In the genomic region with DNA sequence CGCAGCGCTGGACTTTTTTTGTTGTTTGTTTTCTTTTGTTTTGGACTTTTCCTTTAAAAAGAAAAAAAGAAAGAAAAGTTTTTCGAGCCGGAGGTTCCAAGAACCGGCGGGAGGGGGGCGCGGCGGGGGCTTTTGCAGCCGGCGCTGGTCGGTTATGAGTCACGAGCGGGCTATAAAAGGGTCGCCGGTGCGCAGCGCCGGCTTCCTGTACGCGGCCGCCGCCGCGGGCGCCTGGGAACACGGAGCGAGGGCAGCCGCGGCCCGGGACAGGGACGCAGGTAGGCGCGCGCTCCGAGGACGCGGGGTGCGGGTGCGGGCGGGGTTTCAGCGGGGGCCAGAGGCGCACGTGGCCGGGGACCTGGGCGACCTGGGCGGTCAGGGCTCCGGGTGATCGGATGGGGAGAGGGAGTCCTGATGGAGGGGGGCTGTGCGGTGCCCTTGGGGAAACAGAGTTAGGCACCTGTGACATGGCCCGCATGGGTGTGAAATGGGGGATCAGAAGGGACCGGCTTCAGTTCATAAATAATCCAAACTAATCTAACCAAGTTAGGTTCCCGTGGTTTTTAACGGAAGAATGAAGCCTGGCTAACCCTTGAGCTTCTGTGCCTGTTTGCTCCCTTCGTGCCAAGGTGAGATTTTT, we compare ENCODE assay signal across 8 mouse cellular contexts. TPM values are rescaled to one million over a fixed set of nuclear protein-coding genes. Genes with fewer than 3 reads are reported as not detected.
DNase-seq lines count a peak whose midpoint lies in the region; ATAC-seq and TF ChIP-seq lines count a peak whose summit lies in the region.

No protein-coding gene starts in this region.

- TF ChIP-seq POLR2A in small intestine, adult 2 months (IDR thresholded peaks at IDR 0.05; ENCODE audit: low read depth, low read length), result no peak

- no peak for TF ChIP-seq CTCF in kidney, postnatal 0 days (IDR thresholded peaks at IDR 0.05; ENCODE audit: low read depth)
- no peak for TF ChIP-seq CTCF in small intestine, adult 2 months (IDR thresholded peaks at IDR 0.05; ENCODE audit: extremely low read depth, insufficient read length, insufficient replicate concordance, low read depth, low read length)

- peak overlapping the region; percentile 14 for H3K4me3 ChIP-seq in erythroblast, embryonic 14.5 days (replicated peaks)
- peak overlapping the region; percentile 77 for H3K4me3 ChIP-seq in embryonic facial prominence, embryonic 10.5 days
- H3K4me3 ChIP-seq in heart, embryonic 14.5 days (ENCODE audit: control insufficient read depth in 1 of 2, insufficient read depth in 1 of 2, low read depth in 1 of 2, low read length in 2 of 2), result peak overlapping the region; percentile 65 to 74
- H3K4me3 ChIP-seq in kidney, postnatal 0 days (replicated peaks; ENCODE audit: low read depth, low read length), result peak overlapping the region; percentile 57
- H3K4me3 ChIP-seq in macrophage (ENCODE audit: inconsistent target), result peak overlapping the region; percentile 31
- H3K4me3 ChIP-seq in small intestine, adult 2 months (ENCODE audit: low read depth, low read length), result peak overlapping the region; percentile 68

- no peak for ATAC-seq in erythroblast, adult 5-6 weeks (replicated peaks; ENCODE audit: low FRiP score, poor library complexity, severe bottlenecking)
- peak; percentile 55; the same call in 1 of the 2 replicates for ATAC-seq in heart, embryonic 14.5 days (ENCODE audit: insufficient number of reproducible peaks, insufficient read depth, low FRiP score, low read depth)
- peak; percentile 90 for ATAC-seq in kidney, postnatal 0 days (replicated peaks; ENCODE audit: low FRiP score, low read depth)
- ATAC-seq in monocyte, adult 5-6 weeks (replicated peaks; ENCODE audit: insufficient number of reproducible peaks, low FRiP score, low TSS enrichment, poor library complexity, severe bottlenecking), result no peak

- H3K36me3 ChIP-seq in erythroblast, embryonic 14.5 days (ENCODE audit: control insufficient read depth), result no peaks in the 10 kb centered on the region
- no peaks in the 10 kb centered on the region for H3K36me3 ChIP-seq in embryonic facial prominence, embryonic 10.5 days (replicated peaks)
- no peaks in the 10 kb centered on the region for H3K36me3 ChIP-seq in heart, embryonic 14.5 days (ENCODE audit: control insufficient read depth, insufficient read depth, low read length)
- no peaks in the 10 kb centered on the region for H3K36me3 ChIP-seq in kidney, postnatal 0 days (ENCODE audit: insufficient read depth, low read length)
- H3K36me3 ChIP-seq in macrophage (ENCODE audit: inconsistent target), result no peaks in the 10 kb centered on the region
- no peaks in the 10 kb centered on the region for H3K36me3 ChIP-seq in small intestine, adult 2 months (ENCODE audit: control insufficient read depth, insufficient read depth, low read length)

- H3K79me2 ChIP-seq in macrophage (ENCODE audit: inconsistent target), result no peaks in the 10 kb centered on the region

- H3K9ac ChIP-seq in heart, embryonic 14.5 days (ENCODE audit: low read length), result peak overlapping the region; percentile 77
- H3K9ac ChIP-seq in kidney, postnatal 0 days (ENCODE audit: low read depth, low read length), result peak overlapping the region; percentile 63

- DNase-seq in embryonic facial prominence, embryonic 10.5 days (ENCODE audit: low spot score), result peak; percentile 70
- peak; percentile 55 for DNase-seq in kidney, postnatal 0 days (ENCODE audit: low spot score)

- H3K27me3 ChIP-seq in erythroblast, embryonic 14.5 days (ENCODE audit: control insufficient read depth), result peaks cover 35% of the 10 kb centered on the region
- H3K27me3 ChIP-seq in embryonic facial prominence, embryonic 10.5 days (replicated peaks; ENCODE audit: low read depth, poor library complexity, severe bottlenecking), result peaks cover 34% of the 10 kb centered on the region
- peaks cover 9% of the 10 kb centered on the region for H3K27me3 ChIP-seq in heart, embryonic 14.5 days (ENCODE audit: control insufficient read depth, insufficient read depth, low read length)
- H3K27me3 ChIP-seq in kidney, postnatal 0 days (ENCODE audit: insufficient read depth, low read length), result no peaks in the 10 kb centered on the region
- peaks cover 13% of the 10 kb centered on the region for H3K27me3 ChIP-seq in small intestine, adult 2 months (ENCODE audit: control insufficient read depth, insufficient read depth, low read length)

- no peaks in the 10 kb centered on the region for H3K9me3 ChIP-seq in erythroblast, embryonic 14.5 days (ENCODE audit: control insufficient read depth, low read length)
- H3K9me3 ChIP-seq in embryonic facial prominence, embryonic 10.5 days, result no peaks in the 10 kb centered on the region
- no peaks in the 10 kb centered on the region for H3K9me3 ChIP-seq in heart, embryonic 14.5 days (ENCODE audit: control insufficient read depth, low read length)
- H3K9me3 ChIP-seq in kidney, postnatal 0 days (replicated peaks; ENCODE audit: low read length), result no peaks in the 10 kb centered on the region

- WGBS in embryonic facial prominence, embryonic 10.5 days, result 1% methylated on average over 55 of the region's 55 CpGs
- 1% methylated on average over 54 of the region's 55 CpGs for WGBS in heart, embryonic 14.5 days
- under 1% methylated on average over 54 of the region's 55 CpGs for WGBS in kidney, postnatal 0 days
- WGBS in macrophage (ENCODE audit: missing documents), result 2% methylated on average over 53 of the region's 55 CpGs
- under 1% methylated on average over 55 of the region's 55 CpGs for WGBS in small intestine, adult 2 months

- no peaks in the 10 kb centered on the region for H3K4me1 ChIP-seq in erythroblast, embryonic 14.5 days (ENCODE audit: control insufficient read depth)
- peaks cover 9% of the 10 kb centered on the region; the same call in 1 of the 2 replicates for H3K4me1 ChIP-seq in embryonic facial prominence, embryonic 10.5 days
- H3K4me1 ChIP-seq in heart, embryonic 14.5 days (ENCODE audit: control insufficient read depth in 2 of 2, insufficient read depth in 2 of 2, low read length in 2 of 2), result 0 out of 4 replicates have a peak, but pooled peaks cover 0 to 2% of the 10 kb centered on the region in 2 experiments
- H3K4me1 ChIP-seq in kidney, postnatal 0 days (replicated peaks; ENCODE audit: insufficient read depth, low read length), result no peaks in the 10 kb centered on the region
- peaks cover 3% of the 10 kb centered on the region; the same call in 1 of the 2 replicates for H3K4me1 ChIP-seq in small intestine, adult 2 months (ENCODE audit: control insufficient read depth, insufficient read depth, insufficient read length, low read length)

- peak overlapping the region; percentile 81 for H3K27ac ChIP-seq in embryonic facial prominence, embryonic 10.5 days (replicated peaks)
- H3K27ac ChIP-seq in heart, embryonic 14.5 days (replicated peaks in 1 of 2; ENCODE audit: control insufficient read depth in 1 of 2, insufficient read depth in 1 of 2, low read depth in 2 of 2, low read length in 2 of 2), result no peak overlapping the region
- no peak overlapping the region for H3K27ac ChIP-seq in kidney, postnatal 0 days
- no peak overlapping the region for H3K27ac ChIP-seq in macrophage
- H3K27ac ChIP-seq in small intestine, adult 2 months (ENCODE audit: insufficient read depth, low read depth, low read length), result no peak overlapping the region

- H3K4me2 ChIP-seq in heart, embryonic 14.5 days (ENCODE audit: low read length), result peak overlapping the region; percentile 98
- peak overlapping the region; percentile 98 for H3K4me2 ChIP-seq in kidney, postnatal 0 days (ENCODE audit: low read length)

RNA-seq across cellular contexts. Expression of a gene that starts 32.3 kb away (rescaled TPM):
- polyA plus RNA-seq in erythroblast, embryonic 14.5 days (2012), result 8.5 and 14.3 TPM in 2 replicates
- total RNA-seq in erythroblast, adult 5-6 weeks (2015; ENCODE audit: low replicate concordance), result 9.0 and 11.5 TPM in 2 replicates
- 7.4 and 8.5 TPM in 2 replicates for total RNA-seq in erythroblast, adult 5-6 weeks (2017; ENCODE audit: low replicate concordance)
- 55.0 and 57.9 TPM in 2 replicates for polyA plus RNA-seq in embryonic facial prominence, embryonic 10.5 days (2016; fragmentation: Nextera tagmentation; extraction: Ambion mirVana)
- 52.3 and 54.5 TPM in 2 replicates for polyA plus RNA-seq in heart, embryonic 14.5 days (2014; fragmentation: Nextera tagmentation; extraction: Ambion mirVana)
- polyA plus RNA-seq in kidney, postnatal 0 days (2015; fragmentation: Nextera tagmentation; extraction: Ambion mirVana), result 45.5 and 46.3 TPM in 2 replicates
- total RNA-seq in macrophage (2018; cell fraction: chromatin; rRNA removed), result 10 to 100 TPM; 10.4 to 40.8 (median 26.9) TPM
- 10 to 100 TPM; 15.5 to 28.1 (median 23.9) TPM for total RNA-seq in macrophage (2018; cell fraction: cytosol; rRNA removed)
- total RNA-seq in macrophage (2018; cell fraction: nucleus; rRNA removed), result 10 to 100 TPM; 18.2 to 46.9 (median 28.6) TPM
- polyA plus RNA-seq in macrophage (2018), result 16.2 to 30.4 TPM (median 24.0 TPM) in 3 replicates
- polyA plus RNA-seq in small intestine, adult 2 months (2012; rRNA removed), result 1.1 and 3.4 TPM in 2 replicates
- total RNA-seq in monocyte, adult 5-6 weeks (2017), result 27.6 to 43.8 TPM (median 30.4 TPM) in 3 replicates

Comparison
In these comparisons a context has a peak if more than half of its experiments do, and no peak if none do; other contexts are left out.
1. H3K4me3 ChIP-seq: peak in every context shown above with its lines; median percentile 77 in embryonic facial prominence, embryonic 10.5 days; 70 in heart, embryonic 14.5 days; 68 in small intestine, adult 2 months; 57 in kidney, postnatal 0 days; 31 in macrophage; 14 in erythroblast, embryonic 14.5 days.
2. ATAC-seq: peak in heart, embryonic 14.5 days (single experiment) and kidney, postnatal 0 days (single experiment); none in erythroblast, adult 5-6 weeks (single experiment) and monocyte, adult 5-6 weeks (single experiment).